Mouse (Mus musculus): ENCODE results near the gene Tmem231. TPM values are rescaled to one million over a fixed set of nuclear protein-coding genes. Genes with fewer than 3 reads are reported as not detected.

Tmem231 gene
- total RNA-seq, 1 experiment from 2014 or later, result not detected

GRCm38 (mm10) chr8:111919663-111920062, 14.0 kb downstream of the Tmem231 start:
- ATAC-seq (replicated peaks; ENCODE audit: insufficient number of reproducible peaks, low FRiP score, low TSS enrichment, poor library complexity, severe bottlenecking), result no peak

GRCm38 (mm10) chr8:111912860-111913432, 20.7 kb downstream of the Tmem231 start:
- no peak for ATAC-seq (replicated peaks; ENCODE audit: insufficient number of reproducible peaks, low FRiP score, low TSS enrichment, poor library complexity, severe bottlenecking)

- no peak for ATAC-seq (replicated peaks; ENCODE audit: insufficient number of reproducible peaks, low FRiP score, low TSS enrichment, poor library complexity, severe bottlenecking)
These were observed 22.1 kb downstream of the Tmem231 start for GRCm38 (mm10) chr8:111911572-111911971.

- ATAC-seq (replicated peaks; ENCODE audit: insufficient number of reproducible peaks, low FRiP score, low TSS enrichment, poor library complexity, severe bottlenecking), result no peak
These were observed 23.8 kb downstream of the Tmem231 start, which contains the start of gene Chst5 for GRCm38 (mm10) chr8:111909621-111910450. Gene Chst5, minus strand, starts transcription at chr8:111910447.

- ATAC-seq (replicated peaks; ENCODE audit: insufficient number of reproducible peaks, low FRiP score, low TSS enrichment, poor library complexity, severe bottlenecking), result no peak
These were observed 28.1 kb downstream of the Tmem231 start for GRCm38 (mm10) chr8:111905500-111906121.

GRCm38 (mm10) chr8:111902080-111902479, 31.6 kb downstream of the Tmem231 start:
- no peak for ATAC-seq (replicated peaks; ENCODE audit: insufficient number of reproducible peaks, low FRiP score, low TSS enrichment, poor library complexity, severe bottlenecking)

GRCm38 (mm10) chr8:111898586-111898985, 35.1 kb downstream of the Tmem231 start:
- no peak for ATAC-seq (replicated peaks; ENCODE audit: insufficient number of reproducible peaks, low FRiP score, low TSS enrichment, poor library complexity, severe bottlenecking)

- ATAC-seq (replicated peaks; ENCODE audit: insufficient number of reproducible peaks, low FRiP score, low TSS enrichment, poor library complexity, severe bottlenecking), result no peak
These were observed 38.7 kb downstream of the Tmem231 start for GRCm38 (mm10) chr8:111894955-111895354.

GRCm38 (mm10) chr8:111892615-111893014, 41.1 kb downstream of the Tmem231 start:
- ATAC-seq (replicated peaks; ENCODE audit: insufficient number of reproducible peaks, low FRiP score, low TSS enrichment, poor library complexity, severe bottlenecking), result no peak

GRCm38 (mm10) chr8:111891983-111892382, 41.7 kb downstream of the Tmem231 start:
- no peak for ATAC-seq (replicated peaks; ENCODE audit: insufficient number of reproducible peaks, low FRiP score, low TSS enrichment, poor library complexity, severe bottlenecking)

- no peak for ATAC-seq (replicated peaks; ENCODE audit: insufficient number of reproducible peaks, low FRiP score, low TSS enrichment, poor library complexity, severe bottlenecking)
These were observed 42.8 kb downstream of the Tmem231 start for GRCm38 (mm10) chr8:111890911-111891303.

GRCm38 (mm10) chr8:111889931-111890910, 43.5 kb downstream of the Tmem231 start:
- no peak for ATAC-seq (replicated peaks; ENCODE audit: insufficient number of reproducible peaks, low FRiP score, low TSS enrichment, poor library complexity, severe bottlenecking)

- no peak for ATAC-seq (replicated peaks; ENCODE audit: insufficient number of reproducible peaks, low FRiP score, low TSS enrichment, poor library complexity, severe bottlenecking)
These were observed 45.5 kb downstream of the Tmem231 start for GRCm38 (mm10) chr8:111888091-111888650.

- ATAC-seq (replicated peaks; ENCODE audit: insufficient number of reproducible peaks, low FRiP score, low TSS enrichment, poor library complexity, severe bottlenecking), result no peak
These were observed 46.2 kb downstream of the Tmem231 start for GRCm38 (mm10) chr8:111887479-111887878.

- no peak for ATAC-seq (replicated peaks; ENCODE audit: insufficient number of reproducible peaks, low FRiP score, low TSS enrichment, poor library complexity, severe bottlenecking)
These were observed 50.1 kb downstream of the Tmem231 start for GRCm38 (mm10) chr8:111883615-111884014.

- peak; percentile 62; the same call in 1 of the 2 replicates for ATAC-seq (replicated peaks; ENCODE audit: insufficient number of reproducible peaks, low FRiP score, low TSS enrichment, poor library complexity, severe bottlenecking)
These were observed 52.1 kb downstream of the Tmem231 start for GRCm38 (mm10) chr8:111881591-111881990.

GRCm38 (mm10) chr8:111877711-111878110, 56.0 kb downstream of the Tmem231 start:
- ATAC-seq (replicated peaks; ENCODE audit: insufficient number of reproducible peaks, low FRiP score, low TSS enrichment, poor library complexity, severe bottlenecking), result no peak

GRCm38 (mm10) chr8:111876355-111876948, 57.2 kb downstream of the Tmem231 start, which contains the start of gene Tmem170:
Gene Tmem170, minus strand, starts transcription at chr8:111876750.
- peak; percentile 99 for ATAC-seq (replicated peaks; ENCODE audit: insufficient number of reproducible peaks, low FRiP score, low TSS enrichment, poor library complexity, severe bottlenecking)

Measured in monocyte, adult 5-6 weeks (primary cell).